Mouse (Mus musculus): Measurements from ENCODE around the gene Gja5. TPM values are rescaled to one million over a fixed set of nuclear protein-coding genes. Genes with fewer than 3 reads are reported as not detected.
A peak's percentile ranks its signal among the peaks of the same experiment; 100 is the strongest.
"Not testable (repeated sequence)": the region's sequence is repeated elsewhere in the genome, so short reads cannot be mapped to it uniquely, and the experiment has no call there.

The Gja5 gene
- polyA plus RNA-seq, 1 experiment from 2014 or later: 12.4 TPM

DNA sequence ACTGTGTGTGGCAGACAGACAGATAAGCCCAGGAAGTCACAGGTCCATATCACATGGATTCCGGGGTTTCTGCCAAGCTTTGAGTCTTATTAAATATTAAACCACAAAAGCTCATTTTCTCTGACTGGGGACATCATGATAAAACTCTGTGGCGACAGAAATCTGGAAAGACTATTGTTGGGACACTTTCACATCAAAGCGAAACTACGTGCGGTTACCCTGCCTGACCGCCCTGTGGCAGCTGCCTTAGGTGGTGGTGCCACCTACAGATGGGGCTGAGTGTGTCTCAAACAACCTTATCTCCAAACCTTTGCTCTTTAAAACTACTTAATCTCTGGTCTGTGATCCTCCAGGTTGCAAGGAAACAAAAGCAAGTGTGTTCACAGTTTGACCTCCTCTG is 171.9 kb downstream of the Gja5 start:
- Histone ChIP-seq H3K36me3 (ENCODE audit: insufficient read depth, low read length) (no peaks in the 10 kb centered on the region), H3K9ac (ENCODE audit: low read depth, low read length) (no peak overlapping the region), H3K4me1 (replicated peaks; ENCODE audit: insufficient read depth, low read length) (peaks cover 4% of the 10 kb centered on the region; the same call in 1 of the 2 replicates), H3K4me2 (ENCODE audit: low read length) (no peak overlapping the region), H3K27ac (no peak overlapping the region), H3K4me3 (replicated peaks; ENCODE audit: low read depth, low read length) (no peak overlapping the region), H3K9me3 (replicated peaks; ENCODE audit: low read length) (no peaks in the 10 kb centered on the region), H3K27me3 (ENCODE audit: insufficient read depth, low read length) (no peaks in the 10 kb centered on the region)
- peak; percentile 64 for TF ChIP-seq CTCF (IDR thresholded peaks at IDR 0.05; ENCODE audit: low read depth)
- ATAC-seq (replicated peaks; ENCODE audit: low FRiP score, low read depth) (no peak), DNase-seq (ENCODE audit: low spot score) (no peak)
- WGBS: 48% methylated on average over 6 of the region's 6 CpGs

DNA sequence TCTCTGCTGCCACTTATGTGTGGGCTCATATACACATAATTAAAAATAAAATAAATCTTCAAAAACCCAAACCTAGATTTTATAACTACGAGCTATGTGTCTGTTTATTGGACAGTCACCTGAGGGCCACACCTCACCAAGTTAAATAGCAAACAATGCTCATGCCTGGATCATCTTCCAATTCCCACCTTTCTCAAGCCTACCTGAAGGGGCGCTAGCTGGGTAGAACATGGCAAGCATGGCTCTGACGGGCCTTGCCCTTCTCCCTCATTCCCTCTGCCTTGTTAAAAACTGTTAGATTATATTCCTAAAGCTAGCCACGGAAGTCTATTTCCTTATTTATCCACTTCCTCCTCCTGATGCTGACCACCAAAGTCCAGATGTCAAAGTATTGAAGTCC is 173.9 kb downstream of the Gja5 start:
- H3K4me1 ChIP-seq (replicated peaks; ENCODE audit: insufficient read depth, low read length): peaks cover 4% of the 10 kb centered on the region; the same call in 1 of the 2 replicates
- 55% methylated on average over 4 of the region's 4 CpGs for WGBS
- H3K36me3 ChIP-seq (ENCODE audit: insufficient read depth, low read length): no peaks in the 10 kb centered on the region
- ATAC-seq (replicated peaks; ENCODE audit: low FRiP score, low read depth) (no peak), DNase-seq (ENCODE audit: low spot score) (no peak)
- H3K27ac ChIP-seq: no peak overlapping the region
- H3K9ac ChIP-seq (ENCODE audit: low read depth, low read length): no peak overlapping the region
- H3K4me3 ChIP-seq (replicated peaks; ENCODE audit: low read depth, low read length): no peak overlapping the region
- TF ChIP-seq CTCF (IDR thresholded peaks at IDR 0.05; ENCODE audit: low read depth): peak; percentile 30; the same call in 1 of the 2 replicates
- H3K4me2 ChIP-seq (ENCODE audit: low read length): no peak overlapping the region
- H3K9me3 ChIP-seq (replicated peaks; ENCODE audit: low read length): no peaks in the 10 kb centered on the region
- no peaks in the 10 kb centered on the region for H3K27me3 ChIP-seq (ENCODE audit: insufficient read depth, low read length)

DNA sequence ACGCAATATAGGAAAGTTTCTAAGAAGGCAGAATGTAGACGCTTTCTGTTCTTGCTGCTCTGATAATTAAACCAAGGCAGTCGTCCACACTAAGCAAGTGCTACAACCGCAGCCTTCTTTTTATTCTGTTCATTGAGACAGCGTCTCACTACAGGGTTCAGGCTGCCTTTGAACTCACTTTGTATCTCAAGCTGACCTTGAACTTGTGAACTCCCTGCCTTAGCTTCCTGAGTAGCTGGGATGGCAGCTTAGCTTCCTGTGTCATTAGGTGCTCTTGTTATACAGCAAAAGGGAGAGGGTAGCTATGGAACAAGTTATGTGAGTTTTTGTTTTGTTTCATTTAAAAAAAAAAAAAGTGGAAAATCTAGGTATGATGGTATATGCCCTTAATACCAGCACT is 177.7 kb downstream of the Gja5 start:
- no peaks in the 10 kb centered on the region for H3K4me1 ChIP-seq (replicated peaks; ENCODE audit: insufficient read depth, low read length)
- no peaks in the 10 kb centered on the region for H3K9me3 ChIP-seq (replicated peaks; ENCODE audit: low read length)
- H3K27me3 ChIP-seq (ENCODE audit: insufficient read depth, low read length): no peaks in the 10 kb centered on the region
- no peak for ATAC-seq (replicated peaks; ENCODE audit: low FRiP score, low read depth)
- H3K36me3 ChIP-seq (ENCODE audit: insufficient read depth, low read length): no peaks in the 10 kb centered on the region
- no peak overlapping the region for H3K27ac ChIP-seq
- no peak for DNase-seq (ENCODE audit: low spot score)
- no peak overlapping the region for H3K9ac ChIP-seq (ENCODE audit: low read depth, low read length)
- WGBS: 88% methylated on average over 5 of the region's 5 CpGs
- no peak overlapping the region for H3K4me2 ChIP-seq (ENCODE audit: low read length)
- no peak overlapping the region for H3K4me3 ChIP-seq (replicated peaks; ENCODE audit: low read depth, low read length)
- TF ChIP-seq CTCF (IDR thresholded peaks at IDR 0.05; ENCODE audit: low read depth): no peak

DNA sequence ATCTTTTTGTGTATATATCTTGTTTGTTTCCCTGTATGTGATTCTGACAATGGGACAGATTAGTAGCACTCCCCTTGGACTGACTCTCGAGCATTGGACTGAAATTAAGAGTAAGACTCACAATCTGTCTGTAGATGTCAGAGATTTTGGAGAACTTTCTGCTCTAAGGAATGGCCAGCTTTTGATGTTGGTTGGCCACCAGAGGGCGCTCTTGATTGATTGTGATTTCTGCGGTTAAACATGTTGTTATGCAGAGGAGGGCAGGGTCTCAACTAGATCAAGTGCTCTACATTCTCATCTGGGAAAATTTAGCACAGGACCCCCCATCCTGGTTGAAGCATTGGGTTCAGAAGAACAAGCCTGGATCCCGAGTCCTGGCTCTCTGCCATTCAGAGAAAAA is 182.8 kb downstream of the Gja5 start:
- Histone ChIP-seq H3K4me3 (replicated peaks; ENCODE audit: low read depth, low read length) (no peak overlapping the region), H3K36me3 (ENCODE audit: insufficient read depth, low read length) (no peaks in the 10 kb centered on the region), H3K27ac (no peak overlapping the region), H3K9ac (ENCODE audit: low read depth, low read length) (no peak overlapping the region), H3K4me1 (replicated peaks; ENCODE audit: insufficient read depth, low read length) (no peaks in the 10 kb centered on the region), H3K27me3 (ENCODE audit: insufficient read depth, low read length) (no peaks in the 10 kb centered on the region), H3K4me2 (ENCODE audit: low read length) (no peak overlapping the region), H3K9me3 (replicated peaks; ENCODE audit: low read length) (no peaks in the 10 kb centered on the region)
- ATAC-seq (replicated peaks; ENCODE audit: low FRiP score, low read depth): no peak
- peak; percentile 54; the same call in 1 of the 2 replicates for TF ChIP-seq CTCF (IDR thresholded peaks at IDR 0.05; ENCODE audit: low read depth)
- 82% methylated on average over 4 of the region's 4 CpGs for WGBS
- no peak for DNase-seq (ENCODE audit: low spot score)

DNA sequence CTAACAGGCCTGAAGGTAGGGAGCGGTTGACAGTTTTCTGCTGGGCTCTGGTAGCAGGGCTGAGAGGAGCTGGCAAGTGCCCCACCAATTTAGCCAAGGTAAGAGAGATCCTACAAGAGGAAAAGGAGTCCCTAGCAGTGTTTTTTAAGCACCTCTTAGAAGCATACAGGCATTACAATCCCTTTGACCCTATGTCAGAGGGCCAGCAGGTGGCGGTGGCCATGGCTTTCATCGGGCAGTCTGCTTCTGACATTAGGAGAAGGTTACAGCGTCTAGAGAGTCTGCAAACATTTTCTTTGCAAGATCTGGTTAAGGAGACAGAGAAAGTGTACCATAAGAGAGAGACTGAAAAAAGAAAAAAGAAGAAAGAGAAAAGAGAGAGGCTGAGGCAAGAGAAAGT is 183.8 kb downstream of the Gja5 start:
- H3K4me3 ChIP-seq (replicated peaks; ENCODE audit: low read depth, low read length); H3K27me3 ChIP-seq (ENCODE audit: insufficient read depth, low read length); H3K36me3 ChIP-seq (ENCODE audit: insufficient read depth, low read length); DNase-seq (ENCODE audit: low spot score); H3K9me3 ChIP-seq (replicated peaks; ENCODE audit: low read length); H3K27ac ChIP-seq; ATAC-seq (replicated peaks; ENCODE audit: low FRiP score, low read depth); H3K4me2 ChIP-seq (ENCODE audit: low read length); H3K4me1 ChIP-seq (replicated peaks; ENCODE audit: insufficient read depth, low read length); H3K9ac ChIP-seq (ENCODE audit: low read depth, low read length): not testable (repeated sequence)
- WGBS: 85% methylated on average over 4 of the region's 4 CpGs

DNA sequence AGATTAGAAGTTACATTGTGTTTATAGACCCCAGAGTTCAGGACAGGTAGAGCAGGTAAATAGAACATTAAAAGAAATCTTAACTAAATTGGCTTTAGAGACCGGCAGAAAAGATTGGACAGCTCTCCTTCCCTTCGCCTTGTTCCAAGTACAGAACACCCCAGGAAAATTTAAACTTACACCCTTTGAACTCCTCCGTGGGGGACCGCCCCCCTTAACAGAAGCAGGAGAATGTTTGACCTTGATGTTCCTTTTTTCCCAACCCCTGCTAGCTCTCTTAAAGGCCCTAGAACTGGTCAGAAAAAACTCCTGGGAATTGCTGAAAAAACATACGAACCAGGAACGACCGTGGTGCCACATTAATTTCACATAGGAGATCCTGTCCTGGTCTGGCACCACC is 187.5 kb downstream of the Gja5 start:
- not testable (repeated sequence) for H3K27ac ChIP-seq; H3K4me2 ChIP-seq (ENCODE audit: low read length); H3K4me3 ChIP-seq (replicated peaks; ENCODE audit: low read depth, low read length); DNase-seq (ENCODE audit: low spot score); H3K4me1 ChIP-seq (replicated peaks; ENCODE audit: insufficient read depth, low read length); ATAC-seq (replicated peaks; ENCODE audit: low FRiP score, low read depth); H3K27me3 ChIP-seq (ENCODE audit: insufficient read depth, low read length); H3K9me3 ChIP-seq (replicated peaks; ENCODE audit: low read length); H3K9ac ChIP-seq (ENCODE audit: low read depth, low read length); H3K36me3 ChIP-seq (ENCODE audit: insufficient read depth, low read length)
- 88% methylated on average over 7 of the region's 7 CpGs for WGBS

DNA sequence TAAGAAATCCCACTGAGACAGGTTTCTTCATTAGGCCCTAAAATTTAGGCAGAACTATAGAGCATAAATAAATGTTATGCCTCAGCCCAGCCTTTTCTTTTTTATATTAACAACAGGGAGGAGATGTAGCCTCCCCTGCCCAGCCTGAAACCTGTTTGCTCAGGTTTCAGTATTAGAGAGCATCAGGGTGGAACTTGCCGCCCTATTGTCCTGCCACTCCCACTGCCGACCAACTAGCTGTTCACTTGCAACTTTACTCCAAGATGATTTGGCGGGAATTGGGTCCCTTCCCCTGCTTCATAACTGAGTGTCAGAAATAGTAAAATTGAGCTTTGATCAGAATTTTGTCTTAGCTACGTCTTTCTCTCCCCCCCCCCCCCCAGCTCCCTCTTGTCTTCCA is 192.2 kb downstream of the Gja5 start:
- 47% methylated on average over 4 of the region's 4 CpGs for WGBS
- not testable (repeated sequence) for DNase-seq (ENCODE audit: low spot score); H3K36me3 ChIP-seq (ENCODE audit: insufficient read depth, low read length); H3K9me3 ChIP-seq (replicated peaks; ENCODE audit: low read length); H3K27ac ChIP-seq; ATAC-seq (replicated peaks; ENCODE audit: low FRiP score, low read depth); H3K4me3 ChIP-seq (replicated peaks; ENCODE audit: low read depth, low read length); H3K27me3 ChIP-seq (ENCODE audit: insufficient read depth, low read length); H3K4me1 ChIP-seq (replicated peaks; ENCODE audit: insufficient read depth, low read length); H3K4me2 ChIP-seq (ENCODE audit: low read length); H3K9ac ChIP-seq (ENCODE audit: low read depth, low read length)
